In the genomic region with DNA sequence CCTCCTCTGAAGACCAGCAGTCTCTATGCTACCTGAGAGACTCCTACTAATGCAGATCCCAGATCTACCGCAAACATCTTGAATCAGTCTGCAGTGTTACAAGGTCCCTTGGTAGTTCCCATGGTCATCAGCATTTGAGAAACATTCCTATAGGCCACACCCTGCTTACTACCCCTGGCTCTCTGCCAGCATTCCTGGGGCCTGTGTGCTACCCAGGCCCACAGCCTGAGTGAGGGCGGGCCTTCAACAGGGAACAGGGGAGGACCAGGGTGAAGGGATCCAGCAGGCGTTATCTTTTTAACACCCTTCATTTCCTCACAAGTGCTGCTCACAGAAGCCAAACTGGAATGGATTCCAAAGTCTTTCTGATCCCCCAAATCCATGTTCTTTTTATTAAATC, we compare ENCODE assay signal across 8 mouse cellular contexts.
DNase-seq lines count a peak whose midpoint lies in the region; ATAC-seq lines count a peak whose summit lies in the region.

No protein-coding gene starts in this region.

- H3K4me3 ChIP-seq in hindbrain, embryonic 11.5 days (ENCODE audit: low read depth, low read length), result no peak overlapping the region
- no peak overlapping the region for H3K4me3 ChIP-seq in hindbrain, embryonic 13.5 days
- no peak overlapping the region for H3K4me3 ChIP-seq in heart, embryonic 16.5 days (ENCODE audit: low read length)

- no peak overlapping the region for H3K27ac ChIP-seq in hindbrain, embryonic 11.5 days (ENCODE audit: low read depth, low read length)
- no peak overlapping the region for H3K27ac ChIP-seq in hindbrain, embryonic 13.5 days
- H3K27ac ChIP-seq in heart, embryonic 16.5 days (ENCODE audit: low read length), result peak overlapping the region; percentile 59

- H3K9me3 ChIP-seq in hindbrain, embryonic 11.5 days (ENCODE audit: control insufficient read depth, low read length), result no peaks in the 10 kb centered on the region
- H3K9me3 ChIP-seq in hindbrain, embryonic 13.5 days, result no peaks in the 10 kb centered on the region
- no peaks in the 10 kb centered on the region for H3K9me3 ChIP-seq in heart, embryonic 16.5 days (replicated peaks; ENCODE audit: control insufficient read depth, low read length)

- 77% methylated on average over 3 of the region's 3 CpGs for WGBS in hindbrain, embryonic 11.5 days
- WGBS in hindbrain, embryonic 13.5 days, result 67% methylated on average over 3 of the region's 3 CpGs
- WGBS in heart, embryonic 16.5 days, result 21% methylated on average over 3 of the region's 3 CpGs

- no peak overlapping the region for H3K9ac ChIP-seq in hindbrain, embryonic 11.5 days (ENCODE audit: low read depth, low read length)
- H3K9ac ChIP-seq in hindbrain, embryonic 13.5 days, result no peak overlapping the region
- no peak overlapping the region for H3K9ac ChIP-seq in heart, embryonic 16.5 days (ENCODE audit: low read length)

- DNase-seq in hindbrain, embryonic 11.5 days (ENCODE audit: low spot score), result peak; percentile 15
- DNase-seq in WW6 (ENCODE audit: low read depth, low spot score), result peak; percentile 70
- DNase-seq in lung, postnatal 14 days, result peak; percentile 59
- DNase-seq in frontal cortex, postnatal 10 days (ENCODE audit: low spot score in 2 of 2), result no peak
- no peak for DNase-seq in c-Kit-positive CD71-positive TER-119-positive erythroid progenitor cells, embryonic 14.5 days (ENCODE audit: low spot score)
- DNase-seq in ovary, adult 18-20 months (ENCODE audit: low spot score), result no peak

- no peak overlapping the region for H3K4me2 ChIP-seq in hindbrain, embryonic 11.5 days (replicated peaks; ENCODE audit: low read depth, low read length)
- H3K4me2 ChIP-seq in hindbrain, embryonic 13.5 days, result no peak overlapping the region
- H3K4me2 ChIP-seq in heart, embryonic 16.5 days (ENCODE audit: low read depth, low read length), result no peak overlapping the region

- no peaks in the 10 kb centered on the region for H3K36me3 ChIP-seq in hindbrain, embryonic 11.5 days (ENCODE audit: control insufficient read depth, insufficient read depth, low read length)
- no peaks in the 10 kb centered on the region for H3K36me3 ChIP-seq in hindbrain, embryonic 13.5 days
- H3K36me3 ChIP-seq in heart, embryonic 16.5 days (ENCODE audit: control insufficient read depth, insufficient read depth), result no peaks in the 10 kb centered on the region

- no peaks in the 10 kb centered on the region for H3K27me3 ChIP-seq in hindbrain, embryonic 11.5 days (ENCODE audit: control insufficient read depth, insufficient read depth, low read length)
- H3K27me3 ChIP-seq in hindbrain, embryonic 13.5 days, result no peaks in the 10 kb centered on the region
- no peaks in the 10 kb centered on the region for H3K27me3 ChIP-seq in heart, embryonic 16.5 days (ENCODE audit: control insufficient read depth, insufficient read depth, low read length)

- no peak for ATAC-seq in hindbrain, embryonic 11.5 days (ENCODE audit: low FRiP score)
- ATAC-seq in hindbrain, embryonic 13.5 days (ENCODE audit: low FRiP score), result no peak
- peak; percentile 81 for ATAC-seq in heart, embryonic 16.5 days (replicated peaks; ENCODE audit: extremely low read depth, insufficient read depth, low FRiP score)

- no peaks in the 10 kb centered on the region for H3K4me1 ChIP-seq in hindbrain, embryonic 11.5 days (replicated peaks; ENCODE audit: control insufficient read depth, insufficient read depth, low read length)
- H3K4me1 ChIP-seq in hindbrain, embryonic 13.5 days (replicated peaks), result 0 out of 2 replicates have a peak, but pooled peaks cover 9% of the 10 kb centered on the region
- peaks cover 38% of the 10 kb centered on the region for H3K4me1 ChIP-seq in heart, embryonic 16.5 days (ENCODE audit: control insufficient read depth, insufficient read depth, low read length)

Comparison
In these comparisons a context has a peak if more than half of its experiments do, and no peak if none do; other contexts are left out.
1. DNase-seq: peak in hindbrain, embryonic 11.5 days (single experiment), WW6 (single experiment) and lung, postnatal 14 days (single experiment); none in frontal cortex, postnatal 10 days (0 of 2), c-Kit-positive CD71-positive TER-119-positive erythroid progenitor cells, embryonic 14.5 days (single experiment) and ovary, adult 18-20 months (single experiment).